Mouse (Mus musculus): ENCODE measurements around the gene Wnk4. TPM values are rescaled to one million over a fixed set of nuclear protein-coding genes. Genes with fewer than 3 reads are reported as not detected.

Wnk4 gene
- 0.27 TPM in 1 of 2 replicates, not detected in the other for total RNA-seq (2015)
- total RNA-seq (2017), result 0.15 TPM in 1 of 2 replicates, not detected in the other

DNA sequence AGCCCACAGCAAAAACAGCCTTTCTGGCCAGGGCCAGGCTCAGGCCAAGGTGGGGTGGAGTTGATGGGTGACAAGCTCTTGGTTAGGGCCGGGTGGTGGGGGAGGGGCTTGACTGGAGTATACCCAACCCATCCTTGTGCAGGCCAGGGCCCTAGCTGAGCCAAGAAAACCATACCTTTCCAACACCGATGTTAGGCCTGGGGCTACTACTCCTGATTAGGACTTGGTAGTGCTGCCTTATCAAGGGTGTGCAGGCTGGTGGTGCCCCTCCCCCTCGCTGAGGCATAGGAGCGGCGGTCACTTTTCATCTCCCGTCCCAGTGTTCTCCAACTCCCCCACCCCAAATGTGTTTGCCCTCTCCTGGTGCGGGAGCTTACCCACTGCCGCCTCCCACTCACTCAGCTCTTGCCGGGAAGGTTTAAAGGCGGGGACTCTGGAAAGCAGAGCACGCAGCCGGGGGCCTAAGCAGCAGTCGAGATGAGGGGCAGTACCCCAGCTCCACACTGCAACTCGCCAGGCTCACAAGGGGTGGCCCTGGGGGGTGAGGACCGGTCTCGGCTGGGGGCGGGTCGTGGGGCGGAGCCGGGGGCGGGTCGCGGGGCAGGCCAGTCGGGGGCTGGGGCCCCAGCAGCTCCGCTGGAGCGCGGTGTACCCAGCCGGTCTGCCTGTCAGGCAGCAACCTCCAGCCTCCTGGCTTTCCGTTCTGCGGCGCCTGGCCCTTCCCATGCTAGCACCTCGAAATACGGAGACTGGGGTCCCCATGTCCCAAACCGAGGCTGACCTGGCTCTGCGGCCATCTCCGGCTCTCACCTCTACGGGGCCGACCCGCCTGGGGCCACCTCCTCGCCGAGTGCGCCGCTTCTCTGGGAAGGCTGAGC is at the start of gene Wnk4:
Gene Wnk4, plus strand, starts transcription at position 620 of the 878 bp plus-strand sequence.
- ATAC-seq (ENCODE audit: poor library complexity, severe bottlenecking), result peak; percentile 37

GRCm38 (mm10) chr11:101211970-101212369 is 48.4 kb upstream of the Wnk4 start:
- peak; percentile 71 for ATAC-seq (ENCODE audit: poor library complexity, severe bottlenecking)

GRCm38 (mm10) chr11:101216936-101217335 is 43.4 kb upstream of the Wnk4 start:
- no peak for ATAC-seq (ENCODE audit: poor library complexity, severe bottlenecking)

DNA sequence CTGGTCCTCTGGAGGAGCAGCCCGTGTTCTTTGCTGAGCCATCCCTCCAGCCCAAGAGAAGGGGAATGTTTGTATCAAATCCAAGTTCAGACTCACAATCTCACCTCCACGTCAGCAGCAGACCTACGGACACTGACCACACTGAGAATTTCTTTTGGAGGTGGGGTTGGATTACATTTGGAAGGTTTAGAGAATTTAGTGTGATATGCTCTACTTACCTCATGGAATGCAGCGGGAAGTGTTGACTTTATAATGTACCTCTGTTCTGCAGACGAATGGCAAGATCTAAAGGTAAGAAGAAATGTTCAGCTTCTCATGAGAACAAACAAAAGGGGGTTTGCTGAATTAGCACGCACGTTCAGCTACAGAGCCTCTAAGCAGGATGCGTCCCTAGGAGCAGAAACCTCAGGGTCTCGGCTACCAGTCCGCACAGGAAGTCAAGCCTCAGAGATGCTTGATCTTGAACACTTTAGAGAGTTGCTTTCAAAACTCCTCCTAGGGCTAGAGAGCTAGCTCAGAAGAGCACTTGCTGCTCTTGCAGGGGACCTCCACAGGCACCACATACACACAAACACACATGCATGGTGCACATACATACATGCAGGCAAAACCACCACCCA is 41.8 kb upstream of the Wnk4 start:
- no peak for ATAC-seq (ENCODE audit: poor library complexity, severe bottlenecking)

GRCm38 (mm10) chr11:101220853-101221252 is 39.5 kb upstream of the Wnk4 start:
- ATAC-seq (ENCODE audit: poor library complexity, severe bottlenecking), result no peak

DNA sequence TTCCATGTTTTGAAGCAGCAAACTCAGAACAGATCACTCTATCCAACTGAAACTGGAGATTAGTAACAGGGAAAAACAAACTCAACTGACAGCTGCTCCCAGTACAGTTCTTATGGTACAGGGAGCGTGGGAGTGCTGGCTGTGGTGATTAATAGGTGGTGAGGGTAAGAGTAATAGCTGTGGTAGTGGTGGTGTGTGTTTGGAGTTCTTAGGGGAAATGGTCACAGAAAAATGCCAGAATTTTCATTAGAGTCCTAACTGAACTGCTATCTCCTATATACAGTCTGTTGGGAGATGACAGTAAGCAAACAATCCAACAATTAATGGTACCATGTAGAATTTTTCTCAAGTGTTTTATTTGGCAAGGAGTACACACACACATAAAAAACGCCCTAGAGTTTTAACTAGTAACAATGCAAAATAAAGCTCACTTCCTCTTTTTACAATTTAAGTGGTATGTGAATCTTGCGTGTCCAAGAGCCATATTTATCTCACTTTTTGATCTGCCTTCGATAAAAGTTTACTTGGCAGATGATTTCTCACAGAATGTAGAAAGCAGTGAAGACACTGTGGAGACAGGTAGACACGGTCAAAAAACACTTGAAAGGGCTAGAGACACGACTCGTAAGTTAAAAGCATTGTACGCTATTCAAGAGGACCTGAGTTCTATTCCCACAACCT is 38.9 kb upstream of the Wnk4 start:
- ATAC-seq (ENCODE audit: poor library complexity, severe bottlenecking), result no peak

- no peak for ATAC-seq (ENCODE audit: poor library complexity, severe bottlenecking)
Observed at GRCm38 (mm10) chr11:101224337-101224736, 36.0 kb upstream of the Wnk4 start.

DNA sequence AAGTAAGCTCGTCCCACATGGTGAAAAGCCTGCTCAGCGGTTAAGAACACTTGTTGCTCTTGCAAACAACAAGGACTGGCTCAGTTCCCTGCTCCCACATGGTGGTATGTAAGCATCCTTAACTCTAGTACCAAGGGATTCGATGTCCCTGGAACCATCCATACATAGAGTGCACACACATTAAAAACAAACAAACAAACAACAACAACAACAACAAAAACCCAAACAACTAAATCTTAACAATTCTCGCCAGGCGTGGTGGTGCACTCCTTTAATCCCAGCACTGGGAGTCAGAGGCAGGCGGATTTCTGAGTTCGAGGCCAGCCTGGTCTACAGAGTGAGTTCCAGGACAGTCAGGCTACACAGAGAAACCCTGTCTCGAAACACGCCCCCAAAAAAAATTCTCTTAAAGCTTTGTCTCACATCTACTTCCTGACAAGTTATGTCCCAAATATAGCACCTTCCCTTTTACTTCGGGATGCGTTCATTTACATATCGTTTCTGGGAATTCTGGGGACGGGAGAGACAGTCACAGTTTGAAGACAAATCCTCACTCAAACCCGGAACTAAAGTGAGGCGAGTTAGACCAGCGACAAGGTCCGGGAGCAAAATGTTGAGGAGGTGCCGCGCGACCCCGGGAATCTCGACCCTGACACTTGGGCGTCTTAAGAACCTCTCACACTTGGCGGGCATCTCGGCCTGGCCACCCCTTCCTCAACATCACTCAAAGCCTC is 34.9 kb upstream of the Wnk4 start:
- ATAC-seq (ENCODE audit: poor library complexity, severe bottlenecking), result peak; percentile 6; the same call in 1 of the 2 replicates

DNA sequence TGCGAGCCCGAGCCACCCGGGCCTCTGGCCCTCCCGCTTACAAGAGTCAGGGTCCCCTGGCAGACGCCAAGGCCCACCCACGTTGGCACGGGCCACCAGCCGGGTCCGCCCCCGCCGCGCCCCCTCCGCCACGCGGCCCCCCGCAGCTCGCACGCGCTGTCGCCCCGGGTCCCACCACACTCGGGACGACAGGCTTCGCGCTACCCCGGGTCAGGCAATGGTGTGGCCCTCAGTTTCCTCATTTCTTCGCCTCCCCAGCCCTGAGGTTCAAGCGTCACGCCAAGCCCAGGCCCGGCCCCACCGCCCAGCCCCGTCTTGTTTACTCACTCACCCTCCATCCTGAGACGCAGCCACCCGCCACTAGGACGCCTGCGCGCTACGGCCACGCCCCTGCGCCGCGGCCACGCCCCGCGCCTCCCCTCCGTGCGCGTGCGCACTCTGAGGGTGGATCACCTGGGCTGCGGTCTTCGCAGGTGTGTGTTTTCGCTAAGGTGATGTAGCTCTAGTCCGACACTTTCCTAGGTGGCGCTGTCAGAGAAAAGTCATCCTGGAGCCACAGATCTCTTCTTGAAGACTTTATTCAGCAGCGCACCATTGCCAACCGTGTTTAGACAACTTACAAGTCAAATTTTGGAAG is 34.2 kb upstream of the Wnk4 start, which contains the start of gene Ezh1:
Gene Ezh1, minus strand, starts transcription at position 399 of the 637 bp plus-strand sequence.
- ATAC-seq (ENCODE audit: poor library complexity, severe bottlenecking), result peak; percentile 99

GRCm38 (mm10) chr11:101229361-101229900 is 30.9 kb upstream of the Wnk4 start:
- no peak for ATAC-seq (ENCODE audit: poor library complexity, severe bottlenecking)

DNA sequence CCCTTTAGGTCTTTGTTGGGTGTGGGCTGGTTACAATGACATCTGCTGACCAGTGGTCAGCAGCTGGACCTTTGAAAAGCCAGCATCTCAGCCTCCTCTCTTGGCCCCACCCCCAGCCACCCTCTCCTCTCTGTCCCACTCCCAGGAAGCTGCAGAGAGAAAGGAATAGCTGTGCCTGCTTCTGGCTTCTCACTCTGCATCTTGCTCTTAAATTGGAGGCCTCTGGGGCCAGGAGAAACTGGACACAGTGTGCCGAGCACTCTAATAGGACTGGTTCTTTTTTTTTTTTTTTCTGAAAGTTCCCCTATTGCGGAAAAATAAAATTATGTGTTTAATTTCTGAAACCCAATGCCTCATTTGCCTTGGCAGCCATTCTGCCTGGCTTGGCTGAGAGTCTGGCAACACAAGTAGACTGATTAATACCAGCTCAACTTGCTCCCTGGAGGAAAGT is 30.3 kb upstream of the Wnk4 start:
- no peak for ATAC-seq (ENCODE audit: poor library complexity, severe bottlenecking)

GRCm38 (mm10) chr11:101230526-101230925 is 29.8 kb upstream of the Wnk4 start:
- no peak for ATAC-seq (ENCODE audit: poor library complexity, severe bottlenecking)

DNA sequence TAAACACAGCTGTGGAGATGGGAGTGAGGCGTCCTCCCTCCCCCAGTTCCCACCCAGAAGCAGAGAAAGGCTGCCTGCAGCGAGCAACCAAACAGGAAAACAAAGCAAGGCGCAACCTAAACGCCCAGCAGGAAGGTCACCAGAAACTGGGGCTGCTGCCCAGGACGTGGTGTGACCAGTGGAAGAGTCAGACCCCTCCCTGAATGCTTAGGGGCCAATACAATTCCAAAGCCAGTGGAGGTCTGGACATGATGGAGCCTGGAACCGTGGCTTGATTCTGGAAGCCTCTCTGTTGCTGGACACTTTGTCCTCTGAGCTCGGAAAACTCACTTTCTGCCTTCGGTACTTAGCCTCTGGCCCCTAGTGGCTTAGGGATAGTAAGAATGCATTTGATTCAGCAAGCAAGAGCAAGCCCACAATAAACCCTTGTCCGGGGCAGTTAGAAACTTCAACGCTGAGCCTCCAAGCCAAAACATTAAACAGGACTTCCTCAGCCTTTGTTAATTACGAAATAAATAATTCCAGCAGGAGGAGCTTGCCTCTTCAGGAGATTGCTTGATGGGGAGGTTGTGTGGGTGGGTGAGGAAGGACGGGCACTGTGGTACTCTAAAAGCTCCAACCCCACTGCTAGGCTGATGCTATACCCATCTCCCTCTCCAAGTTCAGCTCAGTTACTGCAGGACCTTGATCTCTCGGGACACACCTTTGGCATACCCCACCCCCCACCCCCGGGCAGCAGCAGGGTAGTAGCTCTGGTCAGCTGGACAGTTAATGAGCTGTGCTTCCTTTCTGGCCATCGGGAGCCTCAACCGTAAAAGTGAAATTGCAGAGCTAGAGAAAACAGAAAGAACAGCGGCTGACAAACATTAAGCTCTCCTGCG is 29.1 kb upstream of the Wnk4 start:
- peak; percentile 27; the same call in 1 of the 2 replicates for ATAC-seq (ENCODE audit: poor library complexity, severe bottlenecking)

DNA sequence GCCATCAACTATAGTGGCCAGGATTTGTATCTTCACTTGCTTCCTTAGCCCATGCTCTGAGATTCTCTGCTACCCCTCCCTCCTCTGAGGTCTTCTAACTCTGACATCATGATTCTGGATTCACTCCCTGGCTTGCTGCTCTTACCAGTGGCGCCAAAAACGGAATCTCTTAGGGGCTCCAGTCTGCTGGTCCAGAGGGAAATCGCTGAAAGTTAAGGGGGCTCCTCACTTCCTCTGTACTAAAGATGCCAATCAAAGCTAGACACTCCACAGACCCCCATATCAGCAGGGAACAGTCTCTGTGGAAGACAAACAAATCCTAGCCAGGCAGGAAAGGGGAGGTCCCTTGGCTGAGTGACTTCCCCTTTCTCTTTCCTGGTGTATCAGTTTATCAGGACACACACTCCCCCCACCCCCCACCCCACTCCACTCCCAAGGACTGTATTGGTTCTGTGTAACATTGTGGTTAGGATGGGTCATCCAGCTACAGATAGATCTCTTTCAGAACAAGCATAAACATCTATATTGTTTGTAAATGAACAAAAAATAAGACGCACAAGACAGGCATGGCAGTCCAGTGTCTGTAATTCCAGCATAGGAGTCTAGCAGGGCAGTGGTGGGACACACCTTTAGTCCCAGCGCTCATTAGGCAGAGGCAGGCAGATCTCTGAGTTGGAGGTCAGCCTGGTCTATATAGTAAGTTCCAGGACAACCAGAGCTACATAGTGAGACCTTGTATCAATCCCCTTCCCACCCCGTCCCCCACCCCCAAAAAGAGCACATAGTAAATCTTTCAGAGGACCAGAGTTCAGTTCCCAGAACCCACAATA is 28.1 kb upstream of the Wnk4 start:
- ATAC-seq (ENCODE audit: poor library complexity, severe bottlenecking), result peak; percentile 47; the same call in 1 of the 2 replicates

GRCm38 (mm10) chr11:101233240-101233639 is 27.1 kb upstream of the Wnk4 start:
- ATAC-seq (ENCODE audit: poor library complexity, severe bottlenecking), result no peak

DNA sequence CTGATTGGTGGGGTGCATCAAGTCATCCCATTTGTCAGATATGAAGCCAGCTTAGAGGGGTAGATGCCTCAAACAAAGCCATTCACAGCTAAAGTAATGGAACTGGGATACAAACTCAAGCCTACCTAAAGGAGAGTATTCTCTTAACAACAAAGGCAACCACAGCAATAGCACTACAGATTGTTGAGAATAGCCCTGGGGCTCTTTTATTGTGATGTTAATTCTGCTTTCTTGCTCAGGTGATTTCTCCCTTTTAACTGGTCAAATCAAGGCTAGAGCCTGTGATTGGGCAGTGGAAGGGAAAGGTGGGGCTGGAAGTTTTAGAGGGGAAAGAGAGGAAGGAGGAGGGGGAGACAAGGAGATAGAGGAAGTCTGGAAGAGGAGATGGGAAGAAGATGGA is 26.2 kb upstream of the Wnk4 start:
- no peak for ATAC-seq (ENCODE audit: poor library complexity, severe bottlenecking)

DNA sequence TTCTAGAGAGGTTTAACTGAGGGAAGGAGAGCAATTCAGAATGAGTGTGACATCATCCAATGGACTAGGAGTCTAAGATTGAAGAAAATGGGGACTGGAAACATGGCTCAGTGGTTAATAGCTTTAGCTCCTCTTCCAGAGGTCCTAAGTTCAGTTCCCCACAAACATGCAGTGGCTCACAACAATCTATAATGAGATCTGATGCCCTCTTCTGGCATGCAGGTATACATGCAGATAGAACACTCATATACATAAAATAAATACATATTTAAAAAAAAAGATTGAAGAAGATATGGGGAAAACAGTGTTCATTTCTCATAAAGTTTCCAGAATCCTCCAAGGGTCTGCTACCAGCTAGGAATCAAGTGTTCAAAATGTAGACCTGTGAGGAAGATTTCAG is 24.9 kb upstream of the Wnk4 start:
- ATAC-seq (ENCODE audit: poor library complexity, severe bottlenecking), result no peak

DNA sequence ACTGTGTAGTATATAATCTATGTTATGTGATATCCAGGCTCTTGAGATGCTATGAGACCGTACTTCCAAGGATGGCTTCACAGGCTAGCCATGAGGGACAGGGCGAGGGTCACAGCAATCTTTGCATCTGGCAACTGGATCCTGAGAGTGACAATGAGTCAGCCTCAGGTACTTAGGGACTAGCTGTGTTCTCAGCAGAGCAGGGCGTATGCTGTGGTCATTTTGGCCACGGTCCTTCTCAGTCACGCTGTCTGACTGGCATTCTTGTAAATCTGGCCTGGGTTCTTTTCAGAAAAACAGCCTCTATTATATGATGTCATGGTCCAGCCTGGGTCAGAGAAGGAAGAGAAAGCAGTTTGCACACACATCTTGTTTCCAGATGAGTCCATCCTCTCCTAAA is 23.6 kb upstream of the Wnk4 start:
- no peak for ATAC-seq (ENCODE audit: poor library complexity, severe bottlenecking)

Data from megakaryocyte, adult 5-6 weeks (primary cell).